Mouse (Mus musculus) erythroblast, embryonic 14.5 days (primary cell): ENCODE results near the gene Podnl1.

ENCODE experiments used
- GATA1 ChIP-seq: IDR thresholded peaks from 2 replicates; pipeline ENCODE4 v1.6.1; 2012; ENCODE audit warnings: low read length, inconsistent platforms, mixed read lengths
- TAL1 ChIP-seq: IDR thresholded peaks from 3 replicates; pipeline ENCODE4 v1.6.1; 2012; ENCODE audit warnings: low read length, inconsistent platforms, mixed read lengths

DNA sequence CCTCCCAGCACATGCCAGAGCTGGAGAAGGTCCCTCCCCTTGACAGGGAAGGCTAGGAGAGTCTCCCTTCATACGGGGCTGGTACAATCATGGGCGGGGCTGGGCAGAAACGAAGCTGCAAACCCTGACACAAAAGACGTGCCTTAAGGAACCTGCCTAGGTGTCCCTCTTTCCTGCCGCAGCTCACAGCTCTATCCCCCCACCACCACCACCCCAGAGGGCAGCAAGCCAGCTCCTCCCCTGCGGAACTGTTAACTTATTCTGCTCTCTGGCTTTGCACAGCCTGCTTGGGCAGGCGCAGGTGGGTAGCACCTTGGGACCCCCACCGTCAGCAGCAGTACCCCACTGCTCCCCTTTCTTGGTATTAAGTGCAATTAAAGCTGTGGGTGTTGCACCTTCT, 29.7 kb upstream of the Podnl1 start:
- TF ChIP-seq GATA1 (no peak), TAL1 (no peak)
